Mouse (Mus musculus) liver, embryonic 14.5 days (tissue): Measurements from ENCODE around the gene Taldo1. TPM values are rescaled to one million over a fixed set of nuclear protein-coding genes. Genes with fewer than 3 reads are reported as not detected.

Experiments
- ATAC-seq: fragments of 200-750 bp; cut with Nextera tagmentation; 2 replicates; pipeline ENCODE4 v1.8.0; 2017; ENCODE audit warnings: moderate number of reproducible peaks, mild to moderate bottlenecking, moderate library complexity; ENCODE audit not compliant: insufficient read depth
- DNase-seq, 3 experiments: peaks; one replicate each; pipeline ENCODE4 v3.0.0-alpha.2; 2012 to 2013; ENCODE audit warnings: low read depth in 3 of 3, low spot score in 3 of 3
- H3K27ac ChIP-seq: fragments of 300-500 bp; sonication (generic); 2 replicates; pipeline ENCODE4 v1.5.1; 2014; ENCODE audit warnings: moderate library complexity, mild to moderate bottlenecking, control low read depth, inconsistent platforms
- H3K27me3 ChIP-seq: fragments of 300-500 bp; sonication (generic); 2 replicates; pipeline ENCODE4 v1.6.1; 2014; ENCODE audit warnings: mild to moderate bottlenecking, low read length, moderate library complexity; ENCODE audit not compliant: control insufficient read depth, insufficient read depth
- H3K36me3 ChIP-seq: fragments of 300-500 bp; sonication (generic); replicated peaks from 2 replicates; pipeline ENCODE4 v1.6.1; 2014; ENCODE audit warnings: low read depth; ENCODE audit not compliant: control insufficient read depth, insufficient read depth
- H3K4me1 ChIP-seq, 2 experiments: fragments of 200-500 bp in 1 of 2; fragments of 300-500 bp in 1 of 2; sonication (generic) in 1 of 2; replicated peaks; 2 replicates each; pipeline ENCODE4 v1.6.1; 2012 to 2014; ENCODE audit warnings: antibody characterized with exemption in 1 of 2, inconsistent platforms in 1 of 2, low read length in 1 of 2; ENCODE audit not compliant: control insufficient read depth in 2 of 2, insufficient read depth in 2 of 2
- H3K4me2 ChIP-seq: fragments of 300-500 bp; sonication (generic); 2 replicates; pipeline ENCODE4 v1.6.1; 2014; ENCODE audit warnings: low read depth, mild to moderate bottlenecking, control low read depth, moderate library complexity
- H3K4me3 ChIP-seq, 2 experiments: fragments of 200-500 bp in 1 of 2; fragments of 300-500 bp in 1 of 2; sonication (generic) in 1 of 2; 2 replicates each; pipeline ENCODE4 v1.5.1; 2012 to 2014; ENCODE audit warnings: low read depth in 2 of 2, low read length in 2 of 2, mild to moderate bottlenecking in 2 of 2, control low read depth in 1 of 2, inconsistent platforms in 1 of 2, moderate library complexity in 1 of 2; ENCODE audit not compliant: insufficient read depth in 1 of 2
- H3K9ac ChIP-seq: fragments of 300-500 bp; sonication (generic); replicated peaks from 2 replicates; pipeline ENCODE4 v1.6.1; 2014; ENCODE audit warnings: mild to moderate bottlenecking, control low read depth, moderate library complexity
- H3K9me3 ChIP-seq: fragments of 300-500 bp; sonication (generic); 2 replicates; pipeline ENCODE4 v1.6.1; 2016; ENCODE audit warnings: low read length, mixed read lengths; ENCODE audit not compliant: control insufficient read depth
- CTCF ChIP-seq: IDR thresholded peaks from 2 replicates; pipeline ENCODE4 v1.5.1; 2016; ENCODE audit warnings: antibody characterized with exemption, low read depth, control low read depth
- EP300 ChIP-seq: IDR thresholded peaks from 2 replicates; pipeline ENCODE4 v1.6.1; 2016; ENCODE audit warnings: antibody characterized with exemption, low read depth
- WGBS: fragments of 180-500 bp; shearing (Covaris S2); extraction: QIAGEN DNeasy Blood & Tissue Kit; methylation state at CpG from one replicate; pipeline ENCODE4 v1.1.7; 2014; ENCODE audit not compliant: insufficient replicate concordance; 5-methylcytosine and 5-hydroxymethylcytosine counted together
- polyA plus RNA-seq, 2 experiments: library from polyadenylated mRNA; depleted of rRNA in 1 of 2; stranded (reverse) in 1 of 2; unstranded in 1 of 2; fragments of >200 nt; fragmentation: Nextera tagmentation in 1 of 2; extraction: Ambion mirVana in 1 of 2; gene quantifications; 2 replicates each; pipeline versions ENCODE4 v1.2.1 to v1.2.3; 2012 to 2014

Gene Taldo1
- polyA plus RNA-seq, 2 experiments: 266 to 428 TPM

- Histone ChIP-seq H3K4me2 (no peak overlapping the region), H3K27ac (no peak overlapping the region)
- 47% methylated on average over 4 of the region's 4 CpGs for WGBS
These were observed 31.8 kb downstream of the Taldo1 start for GRCm38 (mm10) chr7:141423811-141424210.

GRCm38 (mm10) chr7:141426948-141427730, 35.1 kb downstream of the Taldo1 start:
- 0 out of 2 replicates have a peak, but pooled peaks have one; percentile 22 for ATAC-seq

More at GRCm38 (mm10) chr7:141423811-141424210, 31.8 kb downstream of the Taldo1 start:
- H3K9me3 ChIP-seq: no peaks in the 10 kb centered on the region
- DNase-seq: no peak
- H3K27me3 ChIP-seq: no peaks in the 10 kb centered on the region
- H3K4me3 ChIP-seq: no peak overlapping the region
- H3K4me1 ChIP-seq: peaks cover 0 to 5% of the 10 kb centered on the region in 2 experiments; a peak in 2 of 4 replicates
- TF ChIP-seq CTCF: no peak
- no peak for TF ChIP-seq EP300
- H3K36me3 ChIP-seq: no peaks in the 10 kb centered on the region
- ATAC-seq: no peak
- H3K9ac ChIP-seq: no peak overlapping the region

GRCm38 (mm10) chr7:141428701-141429100, 36.7 kb downstream of the Taldo1 start:
- no peak overlapping the region for H3K9ac ChIP-seq
- 63% methylated on average over 5 of the region's 5 CpGs for WGBS
- H3K36me3 ChIP-seq: no peaks in the 10 kb centered on the region
- ATAC-seq (no peak), DNase-seq (no peak)
- no peak overlapping the region for H3K27ac ChIP-seq
- TF ChIP-seq CTCF (no peak), EP300 (no peak)
- no peaks in the 10 kb centered on the region for H3K9me3 ChIP-seq
- H3K27me3 ChIP-seq: no peaks in the 10 kb centered on the region
- H3K4me2 ChIP-seq: no peak overlapping the region
- H3K4me3 ChIP-seq: no peak overlapping the region
- H3K4me1 ChIP-seq: peaks cover 0 to 5% of the 10 kb centered on the region in 2 experiments; a peak in 2 of 4 replicates

More at GRCm38 (mm10) chr7:141426948-141427730, 35.1 kb downstream of the Taldo1 start:
- Histone ChIP-seq H3K4me3 (no peak overlapping the region), H3K4me1 (peaks cover 0 to 5% of the 10 kb centered on the region in 2 experiments; a peak in 2 of 4 replicates), H3K27me3 (no peaks in the 10 kb centered on the region), H3K9me3 (no peaks in the 10 kb centered on the region), H3K9ac (no peak overlapping the region), H3K36me3 (no peaks in the 10 kb centered on the region), H3K27ac (no peak overlapping the region), H3K4me2 (no peak overlapping the region)
- no peak for DNase-seq
- no peak for TF ChIP-seq CTCF
- no peak for TF ChIP-seq EP300
- WGBS: 56% methylated on average over 12 of the region's 12 CpGs

- H3K9me3 ChIP-seq: no peaks in the 10 kb centered on the region
- H3K4me2 ChIP-seq: no peak within 1 kb of the TSS
- WGBS: 14% methylated on average over 19 of the region's 19 CpGs
- H3K9ac ChIP-seq: no peak within 1 kb of the TSS
- H3K4me3 ChIP-seq: no peak within 1 kb of the TSS
- ATAC-seq: peak; percentile 27; the same call in 1 of the 2 replicates
- no peak for TF ChIP-seq EP300
- no peak for TF ChIP-seq CTCF
- H3K27me3 ChIP-seq: no peaks in the 10 kb centered on the region
- H3K4me1 ChIP-seq: peaks cover 0 to 6% of the 10 kb centered on the region in 2 experiments; a peak in 3 of 4 replicates
- no peak for DNase-seq
- no peak within 1 kb of the TSS for H3K27ac ChIP-seq
- no peaks in the 10 kb centered on the region for H3K36me3 ChIP-seq
These were observed 37.3 kb downstream of the Taldo1 start, which contains the start of gene Cend1 for GRCm38 (mm10) chr7:141429310-141429709. Cend1 (minus strand) TSS chr7:141429491.

- no peak for DNase-seq
- H3K4me1 ChIP-seq: peaks cover 5 to 13% of the 10 kb centered on the region in 2 experiments
- H3K9me3 ChIP-seq: no peaks in the 10 kb centered on the region
- H3K27me3 ChIP-seq: no peaks in the 10 kb centered on the region
- no peak for ATAC-seq
- TF ChIP-seq EP300 (no peak), CTCF (no peak)
- H3K4me3 ChIP-seq: no peak overlapping the region
- H3K9ac ChIP-seq: no peak overlapping the region
- no peaks in the 10 kb centered on the region for H3K36me3 ChIP-seq
- no peak overlapping the region for H3K4me2 ChIP-seq
- no peak overlapping the region for H3K27ac ChIP-seq
- WGBS: 60% methylated on average over 9 of the region's 9 CpGs
These were observed 38.0 kb downstream of the Taldo1 start for GRCm38 (mm10) chr7:141429840-141430584.
